Mouse (Mus musculus): ENCODE results near the gene Ticrr.

- TF ChIP-seq CTCF (IDR thresholded peaks at IDR 0.05; ENCODE audit: low read depth, low read length) (no peak), POLR2A (IDR thresholded peaks at IDR 0.05; ENCODE audit: extremely low read depth, insufficient read depth, low read length) (no peak)
Measured at GRCm38 (mm10) chr7:79628271-79628913, 31.6 kb upstream of the Ticrr start.

Measured in liver, adult 2 months (tissue).